Mouse (Mus musculus) cerebellum, adult (tissue): ENCODE measurements around the gene Psmd13.

ENCODE experiments used
- ATAC-seq: cut with Nextera tagmentation; 2 replicates; pipeline ENCODE4 v1.9.2; 2017; ENCODE audit warnings: mild to moderate bottlenecking, moderate library complexity, mixed read lengths; ENCODE audit not compliant: insufficient number of reproducible peaks, low FRiP score, low TSS enrichment

The Psmd13 gene

DNA sequence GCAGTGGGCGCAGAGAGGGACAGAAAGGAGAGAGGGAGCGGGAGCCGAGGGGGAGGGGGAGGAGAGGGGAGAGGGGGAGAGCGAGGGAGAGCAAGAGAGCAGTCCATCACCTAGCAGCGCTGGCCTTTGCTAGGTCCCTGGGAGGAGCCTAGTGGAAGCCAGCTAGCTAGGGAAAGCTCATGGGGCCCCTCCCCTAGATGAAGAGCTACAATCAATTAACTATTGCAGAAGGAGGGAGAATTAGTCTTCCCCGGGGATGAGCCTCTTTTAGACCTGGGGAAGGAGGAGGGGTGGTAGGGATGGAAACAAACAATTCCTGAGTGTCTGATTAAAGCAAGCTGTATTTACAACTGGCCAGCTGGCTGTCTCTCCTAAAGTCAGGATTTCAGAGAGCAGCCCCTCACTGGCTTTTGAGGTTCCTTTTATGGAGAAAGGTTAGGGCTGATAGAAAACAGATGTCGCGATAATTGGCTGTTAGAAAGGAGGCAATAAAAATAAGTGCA lies 58.0 kb downstream of the Psmd13 start:
- no peak for ATAC-seq

DNA sequence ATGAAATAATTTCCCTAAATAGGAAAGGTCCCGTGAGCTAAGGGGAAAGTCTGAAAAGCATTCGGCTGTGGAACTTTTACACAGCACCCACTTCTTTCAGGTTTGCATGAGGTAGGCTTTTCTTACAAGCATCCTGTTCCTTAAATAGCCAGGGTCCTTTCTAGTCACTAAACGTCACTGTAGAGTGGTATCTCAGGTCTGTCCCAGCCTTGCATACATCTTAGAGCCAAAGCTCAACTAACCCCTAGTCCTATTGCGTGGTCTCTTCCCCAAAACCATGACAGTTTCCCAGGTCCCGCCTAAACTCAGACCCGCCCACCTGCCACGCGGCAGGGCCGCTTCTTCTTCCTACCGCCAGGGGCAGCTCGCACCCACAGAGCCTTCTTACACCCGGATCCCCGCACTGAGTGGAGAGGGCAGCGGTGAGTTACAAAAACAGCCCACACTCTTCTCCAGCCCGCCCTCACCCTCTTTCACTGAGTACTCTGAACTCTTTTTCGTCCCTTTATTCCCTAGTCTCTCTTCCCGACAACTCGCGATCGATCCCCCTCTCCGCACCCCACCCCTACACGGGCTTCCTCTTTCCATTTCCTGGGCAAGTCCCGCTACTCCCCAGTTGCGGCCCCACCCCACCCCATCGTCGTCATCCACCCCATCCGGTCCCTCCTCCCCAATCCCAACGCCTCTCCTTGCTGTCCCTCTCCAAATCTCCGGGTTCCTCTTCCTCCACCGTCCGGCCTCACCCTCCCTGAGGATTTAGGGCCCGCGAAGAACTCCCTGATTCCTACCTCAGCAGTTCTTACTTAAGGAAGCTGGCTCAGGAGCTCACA lies 59.7 kb downstream of the Psmd13 start, which contains the start of gene Pgghg:
Pgghg (plus strand) TSS at position 170 of the 830 bp plus-strand sequence.
- ATAC-seq = peak; percentile 58; the same call in 1 of the 2 replicates

DNA sequence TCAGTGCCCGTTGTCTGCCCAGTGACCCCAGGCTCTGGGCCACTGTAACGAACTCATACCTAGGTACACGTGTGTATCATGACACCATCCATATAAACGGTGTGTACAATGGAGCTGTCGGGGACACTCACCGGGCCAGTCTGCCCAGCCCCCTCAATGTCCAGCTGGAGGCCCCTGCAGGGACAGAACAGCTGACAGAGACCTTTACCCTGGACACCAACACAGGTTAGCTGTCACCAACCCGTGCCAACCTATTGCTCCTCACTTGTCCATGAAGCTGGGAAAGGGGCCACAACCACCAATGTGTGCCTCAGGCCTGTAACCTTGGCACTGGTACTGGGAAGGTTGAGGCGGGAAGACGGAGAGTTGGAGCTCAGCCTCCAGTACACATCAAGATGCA lies 60.6 kb downstream of the Psmd13 start:
- ATAC-seq = no peak

DNA sequence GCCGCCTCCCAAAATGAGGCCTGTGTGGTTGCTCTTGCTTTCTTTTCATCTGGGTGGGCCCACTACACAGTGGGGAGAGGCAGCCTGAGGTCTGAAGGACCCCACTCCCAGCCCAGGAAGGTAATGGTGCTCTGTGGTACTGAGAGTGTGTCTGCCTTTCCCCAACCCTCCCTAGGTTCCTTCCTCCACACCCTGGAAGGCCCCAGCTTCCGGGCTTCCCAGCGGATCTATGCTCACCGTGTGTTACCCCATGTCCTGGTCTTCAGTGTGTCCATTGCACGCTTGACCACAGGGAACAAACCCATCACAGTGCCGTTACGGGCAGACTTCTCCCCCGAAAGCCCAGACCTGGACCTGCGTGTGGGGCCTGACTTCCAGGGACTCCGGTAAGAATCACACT lies 61.0 kb downstream of the Psmd13 start:
- ATAC-seq = no peak

DNA sequence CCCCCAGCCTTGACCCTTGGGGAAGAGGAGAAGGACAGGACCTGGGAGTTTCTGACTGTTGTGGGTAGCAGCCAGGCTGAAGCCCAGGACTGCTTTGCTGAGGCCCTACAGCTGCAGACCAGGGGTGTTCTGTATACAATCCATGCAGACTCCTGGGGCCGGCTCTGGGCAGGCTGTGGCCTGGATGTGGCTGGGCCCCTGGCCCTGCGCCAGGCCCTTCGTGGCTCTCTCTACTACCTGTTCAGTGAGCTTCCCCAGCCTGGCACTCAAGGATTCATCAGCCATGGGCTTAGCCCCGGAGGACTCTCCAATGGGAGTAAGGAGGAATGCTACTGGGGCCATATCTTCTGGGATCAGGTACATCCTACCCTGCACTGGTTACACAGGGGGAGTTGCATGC lies 61.6 kb downstream of the Psmd13 start:
- no peak for ATAC-seq

DNA sequence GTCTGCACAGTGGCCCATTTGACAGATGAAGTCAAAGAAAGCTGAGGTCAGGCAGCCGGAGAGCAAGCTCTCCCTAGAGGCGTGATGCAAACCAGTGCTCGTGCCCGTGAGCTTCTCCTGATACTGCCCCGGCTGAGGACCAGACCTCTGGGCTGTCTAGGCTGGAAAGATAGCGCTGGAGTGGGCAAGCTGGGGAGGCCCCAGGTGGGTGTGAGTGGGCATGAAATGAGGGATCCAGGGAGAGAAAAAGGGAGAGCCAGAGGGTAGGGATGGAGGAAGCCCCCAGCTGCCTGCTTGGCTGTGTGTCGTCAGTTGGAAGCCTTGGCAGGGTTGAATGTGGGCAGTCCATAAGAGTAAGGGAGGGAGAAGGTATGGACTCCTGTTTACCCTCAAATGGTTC lies 62.5 kb downstream of the Psmd13 start:
- no peak for ATAC-seq

DNA sequence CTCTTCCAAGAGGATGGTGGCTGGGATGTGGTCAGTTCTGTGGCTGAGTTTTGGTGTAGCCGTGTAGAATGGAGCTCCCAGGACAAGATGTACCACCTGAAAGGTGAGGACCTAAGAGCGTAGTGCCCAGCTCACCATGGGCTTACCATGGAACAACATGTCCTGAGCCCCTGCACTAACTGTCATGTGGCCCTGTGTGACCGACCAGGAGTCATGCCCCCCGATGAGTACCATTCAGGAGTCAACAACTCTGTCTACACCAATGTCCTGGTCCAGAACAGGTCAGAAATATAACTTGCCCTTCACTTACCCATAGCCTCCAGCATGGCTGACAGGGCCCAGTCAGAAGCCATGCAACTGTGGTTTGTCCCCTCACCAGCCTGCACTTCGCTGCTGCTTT lies 63.5 kb downstream of the Psmd13 start:
- no peak for ATAC-seq

DNA sequence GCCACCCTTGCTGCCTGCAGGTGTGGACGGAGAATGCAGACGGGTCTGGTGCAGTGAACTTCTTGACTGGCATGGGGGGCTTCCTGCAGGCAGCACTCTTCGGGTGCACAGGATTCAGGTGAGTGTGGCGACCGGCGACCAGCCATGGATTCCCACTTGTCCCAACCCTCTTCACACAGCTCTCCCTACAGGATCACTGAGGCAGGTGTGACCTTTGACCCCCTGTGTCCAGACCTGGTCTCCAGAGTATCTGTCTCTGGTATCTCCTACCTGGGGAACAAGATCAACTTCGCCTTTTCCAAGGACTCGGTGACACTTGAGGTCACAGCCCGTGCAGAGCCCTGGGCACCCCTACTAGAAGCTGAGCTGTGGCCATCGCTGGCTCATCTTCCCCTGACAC lies 64.5 kb downstream of the Psmd13 start:
- no peak for ATAC-seq

DNA sequence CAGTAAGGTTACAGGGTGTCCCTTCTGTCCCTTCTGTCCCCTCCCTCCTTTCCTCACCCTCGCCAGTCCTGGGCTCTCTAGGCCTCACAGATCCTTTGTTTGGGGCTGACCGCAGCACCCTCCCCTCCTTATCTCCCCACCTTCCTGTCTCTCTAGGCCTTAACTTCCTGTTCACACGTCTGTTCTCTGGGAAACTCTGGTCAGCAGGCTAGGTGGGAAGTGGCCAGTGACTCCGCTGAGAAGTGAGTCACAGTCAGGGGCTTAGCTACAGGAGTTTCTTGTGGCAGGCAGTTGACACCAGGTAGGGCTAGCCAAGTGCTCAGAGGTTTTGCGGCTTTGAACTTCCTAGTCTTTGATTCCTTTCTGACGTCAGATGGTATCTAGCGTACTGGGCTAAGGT lies 65.2 kb downstream of the Psmd13 start:
- ATAC-seq = no peak

DNA sequence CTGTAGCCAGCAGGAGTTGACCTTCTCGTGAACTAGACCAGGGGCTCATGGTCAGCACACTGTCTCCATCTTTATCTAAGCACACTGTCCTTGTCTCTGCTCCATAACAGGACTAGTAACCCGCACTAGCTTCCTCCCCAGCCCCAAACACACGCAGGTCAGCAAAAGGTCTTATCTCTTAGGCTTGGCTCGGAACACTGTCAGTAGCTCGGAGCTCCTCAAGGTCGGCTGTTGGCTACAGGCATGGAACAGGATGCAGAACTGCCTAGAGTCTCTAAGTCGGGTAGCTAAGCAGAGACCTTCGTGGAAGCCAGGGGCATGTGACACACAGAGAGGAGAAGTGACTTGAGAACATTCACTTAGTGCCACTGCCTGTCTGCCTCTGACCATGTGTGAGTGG lies 66.4 kb downstream of the Psmd13 start:
- ATAC-seq = no peak
